Mouse (Mus musculus): ENCODE measurements around the gene Tiam1.

- TF ChIP-seq EP300 (IDR thresholded peaks at IDR 0.05) (no peak), CTCF (IDR thresholded peaks at IDR 0.05) (no peak)
These were observed 335.4 kb downstream of the Tiam1 start for GRCm38 (mm10) chr16:89808168-89808567.
